Mouse (Mus musculus): ENCODE data around the gene Ndufb3. TPM values are rescaled to one million over a fixed set of nuclear protein-coding genes. Genes with fewer than 3 reads are reported as not detected.
"Not testable (repeated sequence)": the region's sequence is repeated elsewhere in the genome, so short reads cannot be mapped to it uniquely, and the experiment has no call there.

Ndufb3 gene
- total RNA-seq, 4 experiments from 2014 or later: 86.4 to 123 (median 101) TPM

- no peak for DNase-seq (ENCODE audit: low spot score in 2 of 2)
Observed at GRCm38 (mm10) chr1:58617076-58617475, 30.9 kb downstream of the Ndufb3 start.

- no peak for DNase-seq (ENCODE audit: low spot score in 2 of 2)
Observed at GRCm38 (mm10) chr1:58617978-58618668, 31.9 kb downstream of the Ndufb3 start.

GRCm38 (mm10) chr1:58618766-58619165, 32.6 kb downstream of the Ndufb3 start:
- DNase-seq (ENCODE audit: low spot score in 2 of 2): no peak

GRCm38 (mm10) chr1:58621251-58621650, 35.1 kb downstream of the Ndufb3 start:
- no peak for DNase-seq (ENCODE audit: low spot score in 2 of 2)

GRCm38 (mm10) chr1:58621996-58622748, 36.0 kb downstream of the Ndufb3 start:
- no peak for DNase-seq (ENCODE audit: low spot score in 2 of 2)

- not testable (repeated sequence) for DNase-seq (ENCODE audit: low spot score in 2 of 2)
Observed at GRCm38 (mm10) chr1:58628847-58629246, 42.7 kb downstream of the Ndufb3 start.

Other genes starting within 250 kb of the Ndufb3 start
- 100 to 1,000 TPM; 127 to 145 (median 134) TPM for gene Bzw1, start 193.5 kb upstream of the Ndufb3 start, total RNA-seq (2022)
- gene Clk1, start 162.3 kb upstream of the Ndufb3 start, total RNA-seq (2022): 100 to 1,000 TPM in 3 of 4 experiments, 10 to 100 TPM in 1; 80.9 to 126 (median 112) TPM
- 10 to 100 TPM; 15.6 to 19.3 (median 18.0) TPM for gene Nif3l1, start 141.2 kb upstream of the Ndufb3 start, total RNA-seq (2022)
- gene Ppil3, start 140.9 kb upstream of the Ndufb3 start, total RNA-seq (2022): 10 to 100 TPM; 27.1 to 32.2 (median 29.8) TPM
- gene Orc2, start 81.3 kb upstream of the Ndufb3 start, total RNA-seq (2022): 10 to 100 TPM; 27.0 to 33.9 (median 28.5) TPM
- 100 to 1,000 TPM; 110 to 151 (median 133) TPM for gene Fam126b, start 61 bp upstream of the Ndufb3 start, total RNA-seq (2022)
- not detected for gene Als2cr12, start 109.6 kb downstream of the Ndufb3 start, total RNA-seq (2022)
- 10 to 100 TPM; 22.7 to 37.5 (median 25.6) TPM for gene Cflar, start 125.1 kb downstream of the Ndufb3 start, total RNA-seq (2022)
- gene Casp8, start 209.0 kb downstream of the Ndufb3 start, total RNA-seq (2022): 1 to 10 TPM; 2.0 to 4.2 (median 3.1) TPM